Mouse (Mus musculus) testis, adult 2 months (tissue): ENCODE measurements around the gene Rassf4. TPM values are rescaled to one million over a fixed set of nuclear protein-coding genes. Genes with fewer than 3 reads are reported as not detected.

Experiments used
- H3K27ac ChIP-seq: fragments of 200-500 bp; 2 replicates; pipeline ENCODE4 v1.5.1; 2012; ENCODE audit warnings: low read depth, low read length; ENCODE audit not compliant: control insufficient read depth, insufficient read depth
- H3K27me3 ChIP-seq: fragments of 200-500 bp; 2 replicates; pipeline ENCODE4 v1.6.1; 2012; ENCODE audit warnings: mild to moderate bottlenecking, low read length, moderate library complexity; ENCODE audit not compliant: control insufficient read depth, insufficient read depth
- H3K36me3 ChIP-seq: fragments of 200-500 bp; 2 replicates; pipeline ENCODE4 v1.6.1; 2012; ENCODE audit warnings: mild to moderate bottlenecking, low read length; ENCODE audit not compliant: control insufficient read depth, insufficient read depth
- H3K4me1 ChIP-seq: fragments of 200-500 bp; 2 replicates; pipeline ENCODE4 v1.6.1; 2012; ENCODE audit warnings: low read length; ENCODE audit not compliant: control insufficient read depth, insufficient read depth
- H3K4me3 ChIP-seq: fragments of 200-500 bp; 2 replicates; pipeline ENCODE4 v1.5.1; 2012; ENCODE audit warnings: low read depth, mild to moderate bottlenecking, low read length, moderate library complexity, mixed read lengths; ENCODE audit not compliant: control insufficient read depth
- CTCF ChIP-seq: fragments of 200-500 bp; IDR thresholded peaks from 2 replicates; pipeline ENCODE4 v1.5.1; 2012; ENCODE audit warnings: low read depth, mild to moderate bottlenecking, inconsistent platforms, low read length, moderate library complexity; ENCODE audit not compliant: control insufficient read depth, insufficient read depth, insufficient replicate concordance
- POLR2A ChIP-seq: fragments of 200-500 bp; IDR thresholded peaks from 2 replicates; pipeline ENCODE4 v1.6.1; 2012; ENCODE audit warnings: low read depth, mild to moderate bottlenecking, inconsistent platforms, low read length, moderate library complexity; ENCODE audit not compliant: control insufficient read depth
- polyA plus RNA-seq: library from polyadenylated mRNA; depleted of rRNA; stranded (reverse); fragments of >200 nt; gene quantifications from 2 replicates; pipeline ENCODE4 v1.2.3, GENCODE M21; 2012; rRNA removed

Gene Rassf4
- polyA plus RNA-seq: 1.2 TPM in 2 replicates

DNA sequence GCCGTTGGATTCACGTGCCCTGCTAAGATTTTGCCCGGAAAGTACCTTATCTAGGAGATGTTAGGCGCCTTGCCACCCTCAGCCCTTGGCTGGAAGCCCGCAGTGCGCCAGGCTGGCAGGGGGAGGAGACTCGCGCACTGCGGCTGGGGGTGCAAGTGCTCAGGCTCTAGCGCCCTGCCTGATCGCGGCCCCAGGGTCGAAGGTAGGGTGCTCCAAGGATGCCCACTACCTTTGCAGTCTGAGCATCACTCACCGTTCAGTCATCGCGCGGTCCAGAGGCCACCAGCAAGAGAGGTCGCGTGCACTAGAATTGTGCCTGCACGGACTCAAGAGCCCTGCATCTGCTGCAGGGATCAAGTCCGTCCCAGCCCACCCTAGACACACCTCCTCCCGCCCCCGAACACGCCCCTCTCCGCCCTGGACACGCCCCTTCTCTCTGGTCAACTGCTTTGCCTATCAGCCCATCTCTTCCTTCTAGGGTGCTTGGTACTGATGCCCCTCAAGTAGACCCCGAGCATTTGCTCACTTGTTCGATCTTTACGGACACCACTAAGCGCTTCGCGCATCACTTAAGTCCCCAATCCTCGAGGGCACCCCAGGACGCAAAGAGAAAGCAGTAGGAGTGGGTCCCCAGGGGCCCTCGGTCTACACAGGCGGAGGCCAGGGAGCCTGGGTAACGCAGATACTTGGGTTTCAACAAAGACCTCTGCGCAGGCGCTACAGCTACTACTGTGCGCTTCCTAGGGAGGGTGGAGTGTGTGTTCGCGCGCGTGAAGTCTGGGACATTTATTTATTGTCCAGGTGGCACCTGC lies at the start of gene Rassf4:
Gene Rassf4 (minus strand): TSS at position 482 of the 812 bp plus-strand sequence.
- no peaks in the 10 kb centered on the region for H3K27me3 ChIP-seq
- H3K4me1 ChIP-seq: peaks cover 16% of the 10 kb centered on the region
- H3K36me3 ChIP-seq: no peaks in the 10 kb centered on the region
- H3K27ac ChIP-seq: no peak within 1 kb of the TSS
- TF ChIP-seq CTCF (no peak), POLR2A (peak; percentile 48; the same call in 1 of the 2 replicates)
- peak within 1 kb of the TSS; percentile 51 for H3K4me3 ChIP-seq

DNA sequence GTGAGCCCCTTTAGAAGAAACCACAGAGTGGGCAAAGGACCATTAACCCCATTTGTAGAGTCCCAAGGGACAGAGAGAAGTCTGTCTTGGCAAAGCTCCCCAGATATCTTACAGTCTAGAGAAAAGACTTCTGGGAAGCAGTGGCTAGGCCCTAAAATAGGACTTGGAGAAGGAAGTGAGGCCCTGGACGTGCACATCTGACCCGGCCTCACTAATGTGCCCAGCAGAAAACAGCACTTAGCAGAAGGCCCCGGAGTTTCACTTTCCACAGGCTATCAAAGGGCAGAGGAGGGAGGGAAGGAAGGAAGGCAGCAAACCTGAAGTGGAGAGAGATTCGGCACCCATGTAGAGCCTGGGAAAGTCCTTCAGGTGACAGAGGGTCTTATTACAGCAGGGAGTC lies 45.2 kb upstream of the Rassf4 start:
- H3K4me3 ChIP-seq: no peak overlapping the region
- peaks cover 8% of the 10 kb centered on the region for H3K4me1 ChIP-seq
- H3K36me3 ChIP-seq: no peaks in the 10 kb centered on the region
- TF ChIP-seq POLR2A: no peak
- no peak for TF ChIP-seq CTCF
- no peak overlapping the region for H3K27ac ChIP-seq
- H3K27me3 ChIP-seq: no peaks in the 10 kb centered on the region

DNA sequence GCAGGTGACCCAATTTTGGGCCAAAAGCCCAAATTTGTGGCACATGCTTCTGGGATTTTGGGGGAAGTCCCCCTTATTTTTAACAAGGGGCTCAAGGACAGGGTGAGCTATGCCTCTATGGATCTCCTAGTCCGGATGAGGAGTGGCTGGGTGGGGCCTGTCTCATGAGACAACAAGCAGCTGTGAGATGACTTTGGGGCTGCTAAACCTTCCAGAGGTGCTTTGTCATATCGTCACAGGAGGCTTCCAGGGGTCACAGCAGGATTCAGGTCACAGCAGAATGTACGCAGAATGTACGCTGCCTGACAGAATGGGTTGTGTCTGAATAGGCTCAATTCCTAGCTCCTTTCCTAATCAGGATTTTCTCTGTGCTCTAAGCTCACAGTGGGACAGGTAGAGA lies 44.6 kb upstream of the Rassf4 start:
- Histone ChIP-seq H3K27me3 (no peaks in the 10 kb centered on the region), H3K4me3 (no peak overlapping the region), H3K27ac (no peak overlapping the region), H3K36me3 (no peaks in the 10 kb centered on the region), H3K4me1 (peaks cover 8% of the 10 kb centered on the region)
- TF ChIP-seq CTCF: no peak
- TF ChIP-seq POLR2A: no peak

DNA sequence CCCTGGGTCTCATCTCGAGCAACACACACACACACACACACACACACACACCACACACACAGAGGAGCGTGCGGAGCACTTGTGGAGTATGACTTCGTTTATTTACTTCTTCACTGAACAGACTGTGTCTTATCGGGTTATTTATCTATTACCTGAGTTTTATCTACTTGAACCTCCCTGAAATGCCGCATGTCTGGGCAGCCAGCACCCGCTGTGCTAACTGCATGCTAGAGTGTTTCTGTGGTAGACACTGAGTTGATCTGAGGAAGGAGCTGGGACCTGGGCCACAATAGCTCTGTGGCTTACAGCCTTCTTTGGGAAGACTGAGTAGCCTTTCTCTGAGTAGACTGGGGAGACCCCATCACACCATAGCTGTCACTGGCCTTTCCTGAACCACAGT lies 44.1 kb upstream of the Rassf4 start:
- H3K4me3 ChIP-seq: no peak overlapping the region

DNA sequence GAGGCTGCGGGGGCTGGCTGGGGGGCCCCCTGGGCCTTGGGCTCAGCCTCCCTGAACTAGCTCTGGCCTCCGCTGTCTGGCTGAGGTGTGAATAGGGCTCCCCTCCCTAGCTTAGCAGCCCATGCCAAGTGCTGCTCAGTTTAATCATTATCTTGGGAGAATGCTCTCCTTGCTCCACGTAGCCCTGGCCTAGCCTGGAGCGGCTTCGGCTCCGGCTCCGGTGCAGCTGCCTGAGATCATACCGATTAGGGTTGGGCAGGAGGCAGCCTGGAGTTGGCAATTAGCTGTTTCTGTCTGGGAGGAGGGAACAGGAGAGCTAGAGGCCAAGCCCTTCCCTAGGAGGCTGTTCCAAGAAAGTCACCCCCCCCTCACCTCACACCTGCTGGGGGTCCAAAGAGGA lies 42.9 kb upstream of the Rassf4 start, which contains the start of gene Tmem72:
Gene Tmem72 (minus strand): TSS at position 248 of the 400 bp plus-strand sequence.
- Histone ChIP-seq H3K4me3 (no peak within 1 kb of the TSS), H3K27ac (no peak within 1 kb of the TSS), H3K4me1 (peaks cover 8% of the 10 kb centered on the region), H3K36me3 (no peaks in the 10 kb centered on the region), H3K27me3 (no peaks in the 10 kb centered on the region)
- TF ChIP-seq CTCF (no peak), POLR2A (no peak)

More for the DNA sequence above, 44.1 kb upstream of the Rassf4 start:
- no peaks in the 10 kb centered on the region for H3K27me3 ChIP-seq
- no peak overlapping the region for H3K27ac ChIP-seq
- H3K36me3 ChIP-seq: no peaks in the 10 kb centered on the region
- no peak for TF ChIP-seq CTCF
- TF ChIP-seq POLR2A: no peak
- H3K4me1 ChIP-seq: peaks cover 8% of the 10 kb centered on the region

DNA sequence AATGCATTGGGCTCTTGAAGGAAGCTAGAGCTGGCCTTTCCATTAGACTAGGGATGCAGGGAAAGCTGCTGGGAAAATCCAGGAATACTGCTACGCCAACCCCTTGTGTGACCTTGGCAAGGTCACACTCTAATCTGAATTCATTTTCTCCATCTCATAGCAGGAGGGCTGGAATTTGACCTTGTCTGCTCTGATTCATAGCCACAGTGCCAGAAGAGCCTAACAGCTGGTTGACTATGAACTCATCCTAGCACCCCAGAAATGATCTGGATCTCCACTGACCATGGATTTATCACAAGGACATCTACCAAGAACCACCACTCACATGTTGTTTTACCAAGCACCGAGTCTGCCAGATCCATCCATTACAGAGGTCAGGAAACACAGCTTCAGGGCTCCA lies 41.4 kb upstream of the Rassf4 start:
- Histone ChIP-seq H3K36me3 (no peaks in the 10 kb centered on the region), H3K4me1 (peaks cover 8% of the 10 kb centered on the region), H3K27me3 (no peaks in the 10 kb centered on the region), H3K4me3 (no peak overlapping the region), H3K27ac (no peak overlapping the region)
- TF ChIP-seq POLR2A (no peak), CTCF (no peak)

DNA sequence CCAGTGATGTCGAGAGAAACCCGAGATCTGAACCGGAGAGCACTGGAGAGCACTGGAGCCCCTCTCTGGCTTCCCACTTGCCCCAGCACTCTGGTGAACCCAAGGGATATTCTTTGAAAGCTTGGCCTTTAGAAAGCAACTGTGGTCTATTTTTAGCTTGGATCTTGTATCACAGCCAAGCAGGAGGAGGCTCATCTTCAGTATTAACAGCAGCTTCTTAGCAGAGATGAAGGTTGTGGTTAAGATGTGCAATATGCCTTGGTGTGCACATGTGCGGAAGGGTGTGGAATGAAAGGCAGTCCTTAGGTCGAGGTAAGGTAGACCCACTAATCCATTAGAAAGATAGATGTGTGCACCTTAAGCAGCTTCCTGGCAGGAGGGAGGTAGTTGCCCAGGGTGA lies 40.8 kb upstream of the Rassf4 start:
- H3K27ac ChIP-seq: no peak overlapping the region
- H3K27me3 ChIP-seq: no peaks in the 10 kb centered on the region
- no peak overlapping the region for H3K4me3 ChIP-seq
- TF ChIP-seq CTCF (no peak), POLR2A (no peak)
- H3K36me3 ChIP-seq: no peaks in the 10 kb centered on the region
- H3K4me1 ChIP-seq: peaks cover 8% of the 10 kb centered on the region

DNA sequence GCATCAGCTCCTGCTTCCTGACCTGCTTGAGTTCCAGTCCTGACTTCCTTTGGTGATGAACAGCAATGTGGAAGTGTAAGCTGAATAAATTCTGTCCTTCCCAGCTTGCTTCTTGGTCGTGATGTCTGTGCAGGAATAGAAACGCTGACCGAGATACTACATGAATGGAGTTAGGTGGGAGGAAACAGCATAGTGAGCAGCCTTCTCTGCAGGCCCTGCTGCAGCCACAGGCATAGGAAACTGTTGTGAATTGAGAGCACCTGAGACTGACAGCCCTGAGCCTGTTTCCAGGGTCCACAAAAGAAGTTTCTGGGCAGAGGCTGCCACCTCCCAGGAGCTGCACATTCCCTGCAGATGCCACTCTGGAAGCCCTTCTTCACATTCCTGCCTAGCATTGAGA lies 40.2 kb upstream of the Rassf4 start:
- Histone ChIP-seq H3K36me3 (no peaks in the 10 kb centered on the region), H3K27ac (no peak overlapping the region), H3K4me1 (peaks cover 8% of the 10 kb centered on the region), H3K4me3 (no peak overlapping the region), H3K27me3 (no peaks in the 10 kb centered on the region)
- TF ChIP-seq POLR2A (no peak), CTCF (no peak)
